In the genomic region with DNA sequence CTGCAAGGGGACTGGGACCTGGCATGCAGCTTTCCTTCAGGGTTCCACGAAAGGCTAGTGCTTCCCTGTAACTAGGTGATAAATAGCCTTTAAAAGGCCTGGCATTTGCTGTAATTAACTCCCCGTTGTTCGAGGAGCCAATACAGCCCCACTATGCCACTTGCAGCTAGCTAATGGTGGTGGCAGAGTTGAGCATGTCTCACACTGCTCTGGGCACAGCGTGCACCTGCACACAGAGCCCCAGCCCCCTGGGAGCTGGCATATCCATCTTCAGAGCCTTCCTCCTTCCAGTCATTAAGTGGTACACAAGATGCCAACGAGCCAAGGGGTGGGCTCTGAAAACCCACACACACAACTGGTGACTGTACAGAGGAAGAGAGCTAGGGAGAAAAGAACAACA, we compare ENCODE assay signal across 18 mouse cellular contexts. TPM values are rescaled to one million over a fixed set of nuclear protein-coding genes. Genes with fewer than 3 reads are reported as not detected.
DNase-seq lines count a peak whose midpoint lies in the region; ATAC-seq lines count a peak whose summit lies in the region.
"Had no signal": no experiment of that assay in that cellular context is flagged by ENCODE, and none has a peak within 500 bp of the region (broad histone marks: within the 10 kb centered on the region; RNA-seq: fewer than 3 reads in every experiment).

No protein-coding gene starts in this region.

- no peak overlapping the region for H3K9ac ChIP-seq in neural tube, embryonic 11.5 days (ENCODE audit: low read length)
- peak overlapping the region; percentile 49 for H3K9ac ChIP-seq in hindbrain, embryonic 13.5 days
- H3K9ac ChIP-seq in midbrain, embryonic 14.5 days (replicated peaks; ENCODE audit: low read length) = 0 out of 2 replicates have a peak overlapping the region, but pooled peaks have one; percentile 6
- H3K9ac ChIP-seq: heart, embryonic 13.5 days; liver, embryonic 14.5 days had no signal

- 0 out of 2 replicates have a peak, but pooled peaks cover 7% of the 10 kb centered on the region for H3K4me1 ChIP-seq in neural tube, embryonic 11.5 days (ENCODE audit: control insufficient read depth, insufficient read depth, low read length)
- H3K4me1 ChIP-seq in hindbrain, embryonic 13.5 days (replicated peaks) = peaks cover 50% of the 10 kb centered on the region
- peaks cover 20% of the 10 kb centered on the region; the same call in 1 of the 2 replicates for H3K4me1 ChIP-seq in midbrain, embryonic 14.5 days (ENCODE audit: control insufficient read depth, insufficient read depth, low read length)

- peak overlapping the region; percentile 42; the same call in 1 of the 2 replicates for H3K27ac ChIP-seq in neural tube, embryonic 11.5 days (ENCODE audit: low read depth, low read length)
- H3K27ac ChIP-seq in hindbrain, embryonic 13.5 days = peak overlapping the region; percentile 82
- H3K27ac ChIP-seq in midbrain, embryonic 14.5 days (replicated peaks; ENCODE audit: low read depth, low read length) = peak overlapping the region; percentile 69
- H3K27ac ChIP-seq: heart, embryonic 13.5 days; left cerebral cortex, adult 2 months; liver, embryonic 14.5 days had no signal

- no peak for ATAC-seq in neural tube, embryonic 11.5 days (ENCODE audit: insufficient read depth, low FRiP score, low TSS enrichment)
- peak; percentile 26 for ATAC-seq in hindbrain, embryonic 13.5 days (ENCODE audit: low FRiP score)
- no peak for ATAC-seq in midbrain, embryonic 14.5 days (ENCODE audit: low FRiP score, low TSS enrichment)
- ATAC-seq: Patski had no signal

- peak; percentile 32 for DNase-seq in neural tube, embryonic 11.5 days (ENCODE audit: low spot score)
- DNase-seq in neural tube, embryonic 10.5 days (ENCODE audit: extremely low spot score, low spot score) = no peak
- peak; percentile 15 for DNase-seq in midbrain, embryonic 14.5 days
- no peak for DNase-seq in spleen, postnatal 14 days (ENCODE audit: low spot score in 2 of 2)
- DNase-seq in testis, postnatal 14 days (ENCODE audit: low spot score) = no peak
- DNase-seq in adipocyte (ENCODE audit: low spot score) = no peak
- DNase-seq in kidney, postnatal 36 days = no peak
- DNase-seq: cerebellum, adult 2 months; embryo, embryonic 11 days; kidney, adult 2 months; lung, postnatal 10 days had no signal

- H3K27me3 ChIP-seq in neural tube, embryonic 11.5 days (ENCODE audit: control insufficient read depth, insufficient read depth, low read length) = no peaks in the 10 kb centered on the region
- no peaks in the 10 kb centered on the region for H3K27me3 ChIP-seq in hindbrain, embryonic 13.5 days
- H3K27me3 ChIP-seq in midbrain, embryonic 14.5 days (ENCODE audit: control insufficient read depth, insufficient read depth, low read length) = no peaks in the 10 kb centered on the region
- H3K27me3 ChIP-seq: Patski had no signal

- H3K36me3 ChIP-seq in neural tube, embryonic 11.5 days (ENCODE audit: control insufficient read depth, insufficient read depth, low read length) = no peaks in the 10 kb centered on the region
- peaks cover 28% of the 10 kb centered on the region for H3K36me3 ChIP-seq in hindbrain, embryonic 13.5 days
- peaks cover 34% of the 10 kb centered on the region for H3K36me3 ChIP-seq in midbrain, embryonic 14.5 days (ENCODE audit: control insufficient read depth, insufficient read depth, low read length)
- H3K36me3 ChIP-seq: heart, embryonic 13.5 days had no signal

- no peaks in the 10 kb centered on the region for H3K9me3 ChIP-seq in neural tube, embryonic 11.5 days (ENCODE audit: control insufficient read depth, low read length)
- H3K9me3 ChIP-seq in hindbrain, embryonic 13.5 days = no peaks in the 10 kb centered on the region
- no peaks in the 10 kb centered on the region for H3K9me3 ChIP-seq in midbrain, embryonic 14.5 days (ENCODE audit: control insufficient read depth, low read length)
- H3K9me3 ChIP-seq: heart, embryonic 13.5 days had no signal

- no peak overlapping the region for H3K4me3 ChIP-seq in neural tube, embryonic 11.5 days (ENCODE audit: low read depth, low read length)
- no peak overlapping the region for H3K4me3 ChIP-seq in hindbrain, embryonic 13.5 days
- H3K4me3 ChIP-seq in midbrain, embryonic 14.5 days (replicated peaks; ENCODE audit: low read depth, low read length) = no peak overlapping the region
- H3K4me3 ChIP-seq: heart, embryonic 13.5 days; left cerebral cortex, adult 2 months had no signal

- WGBS in neural tube, embryonic 11.5 days = 35% methylated on average over 5 of the region's 5 CpGs
- WGBS in hindbrain, embryonic 13.5 days = 36% methylated on average over 5 of the region's 5 CpGs
- 69% methylated on average over 5 of the region's 5 CpGs for WGBS in midbrain, embryonic 14.5 days

- no peak overlapping the region for H3K4me2 ChIP-seq in neural tube, embryonic 11.5 days (ENCODE audit: low read depth)
- H3K4me2 ChIP-seq in hindbrain, embryonic 13.5 days = 0 out of 2 replicates have a peak overlapping the region, but pooled peaks have one; percentile 15
- H3K4me2 ChIP-seq in midbrain, embryonic 14.5 days (ENCODE audit: low read length) = no peak overlapping the region
- H3K4me2 ChIP-seq: heart, embryonic 13.5 days had no signal

RNA-seq across cellular contexts. Expression of a gene that starts 4.9 kb away (rescaled TPM):
- 23.7 and 25.3 TPM in 2 replicates for polyA plus RNA-seq in neural tube, embryonic 11.5 days (2014; fragmentation: Nextera tagmentation; extraction: Ambion mirVana)
- polyA plus RNA-seq in hindbrain, embryonic 13.5 days (2015; fragmentation: Nextera tagmentation; extraction: Ambion mirVana) = 48.7 and 51.8 TPM in 2 replicates
- polyA plus RNA-seq in midbrain, embryonic 14.5 days (2014; fragmentation: Nextera tagmentation; extraction: Ambion mirVana) = 64.3 and 67.7 TPM in 2 replicates

RNA-seq across cellular contexts. Expression of a gene that starts 45.9 kb away (rescaled TPM):
- 2.7 and 3.4 TPM in 2 replicates for polyA plus RNA-seq in neural tube, embryonic 11.5 days (2014; fragmentation: Nextera tagmentation; extraction: Ambion mirVana)
- 1.1 and 2.2 TPM in 2 replicates for polyA plus RNA-seq in hindbrain, embryonic 13.5 days (2015; fragmentation: Nextera tagmentation; extraction: Ambion mirVana)
- polyA plus RNA-seq in midbrain, embryonic 14.5 days (2014; fragmentation: Nextera tagmentation; extraction: Ambion mirVana) = not detected in 2 replicates
- polyA plus RNA-seq: cerebellum, adult 2 months; heart, embryonic 13.5 days; kidney, adult 2 months; limb, embryonic 11.5 days; liver, embryonic 14.5 days; Patski; urinary bladder, adult 2 months had no signal

RNA-seq across cellular contexts. Expression of a gene that starts 56.6 kb away (rescaled TPM):
- 4.8 and 5.4 TPM in 2 replicates for polyA plus RNA-seq in neural tube, embryonic 11.5 days (2014; fragmentation: Nextera tagmentation; extraction: Ambion mirVana)
- 14.7 and 16.1 TPM in 2 replicates for polyA plus RNA-seq in hindbrain, embryonic 13.5 days (2015; fragmentation: Nextera tagmentation; extraction: Ambion mirVana)
- polyA plus RNA-seq in midbrain, embryonic 14.5 days (2014; fragmentation: Nextera tagmentation; extraction: Ambion mirVana) = 21.4 and 28.1 TPM in 2 replicates

Comparison
In these comparisons a context has a peak if more than half of its experiments do, and no peak if none do; other contexts are left out.
1. DNase-seq: peak in neural tube, embryonic 11.5 days (single experiment) and midbrain, embryonic 14.5 days (single experiment); none in neural tube, embryonic 10.5 days (single experiment), spleen, postnatal 14 days (0 of 2), testis, postnatal 14 days (single experiment), adipocyte (single experiment) and kidney, postnatal 36 days (0 of 2).
2. Peak in every context shown above with its lines, with median percentiles within 50 percentile points of each other: H3K27ac ChIP-seq.